Mouse (Mus musculus): Measurements from ENCODE around the gene Zfp36l1.

DNA sequence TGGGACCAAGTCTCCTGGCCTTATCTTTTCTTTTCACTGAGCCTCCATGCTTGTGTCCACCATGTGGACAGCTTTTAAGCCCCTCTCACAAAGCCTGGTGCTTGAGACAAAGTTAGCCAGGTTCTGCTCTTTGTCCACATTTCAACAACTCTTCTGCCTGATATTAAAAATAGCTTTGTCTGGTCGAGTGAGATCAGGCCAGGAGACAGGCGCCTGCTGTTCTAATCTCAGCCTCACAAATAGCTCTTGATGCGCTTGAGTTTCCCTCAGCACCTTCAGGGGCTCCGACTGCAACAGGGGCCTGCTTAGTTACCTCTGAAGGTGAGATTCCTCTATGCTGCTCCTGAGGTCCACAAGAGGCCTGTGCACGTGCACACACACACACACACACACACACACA is 51.0 kb downstream of the Zfp36l1 start:
- TF ChIP-seq CTCF (IDR thresholded peaks at IDR 0.05; ENCODE audit: insufficient read depth, low read depth, low read length) (no peak), POLR2A (IDR thresholded peaks at IDR 0.05; ENCODE audit: insufficient read depth, low read depth, low read length) (no peak)
